Mouse (Mus musculus) gastrocnemius, adult 18-20 months (tissue): ENCODE data around the gene Mettl1. TPM values are rescaled to one million over a fixed set of nuclear protein-coding genes. Genes with fewer than 3 reads are reported as not detected.
"Not testable (repeated sequence)": the region's sequence is repeated elsewhere in the genome, so short reads cannot be mapped to it uniquely, and the experiment has no call there.

Experiments
- DNase-seq: peaks from one replicate; pipeline ENCODE4 v3.0.0; 2021; ENCODE audit warnings: low spot score
- total RNA-seq, 2 experiments: library from RNA; stranded (reverse); gene quantifications; 2 replicates each; pipeline ENCODE4 v1.2.3; 2021

Mettl1 gene
- total RNA-seq, 2 experiments from 2014 or later: 8.6 to 9.1 TPM

DNA sequence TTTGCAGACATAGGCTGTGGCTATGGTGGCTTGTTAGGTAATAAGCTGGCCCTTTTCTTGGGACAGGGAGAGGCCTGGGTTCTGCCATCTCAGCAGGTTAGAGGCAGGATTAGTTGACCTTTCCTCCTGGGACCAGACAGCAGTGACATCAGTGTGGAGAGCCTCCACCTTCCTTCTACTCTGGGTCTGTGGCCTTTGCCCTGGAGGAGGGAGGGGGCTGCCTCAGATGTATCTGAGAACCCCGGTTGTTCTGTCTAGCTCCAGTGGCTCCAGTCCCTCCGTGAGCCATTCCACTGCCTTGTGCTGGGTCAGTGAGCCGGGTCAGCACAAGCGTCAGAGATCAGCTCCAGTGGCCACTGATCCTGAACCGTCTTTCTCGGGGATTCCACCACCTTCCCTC lies 2.0 kb downstream of the Mettl1 start:
- DNase-seq: no peak

DNA sequence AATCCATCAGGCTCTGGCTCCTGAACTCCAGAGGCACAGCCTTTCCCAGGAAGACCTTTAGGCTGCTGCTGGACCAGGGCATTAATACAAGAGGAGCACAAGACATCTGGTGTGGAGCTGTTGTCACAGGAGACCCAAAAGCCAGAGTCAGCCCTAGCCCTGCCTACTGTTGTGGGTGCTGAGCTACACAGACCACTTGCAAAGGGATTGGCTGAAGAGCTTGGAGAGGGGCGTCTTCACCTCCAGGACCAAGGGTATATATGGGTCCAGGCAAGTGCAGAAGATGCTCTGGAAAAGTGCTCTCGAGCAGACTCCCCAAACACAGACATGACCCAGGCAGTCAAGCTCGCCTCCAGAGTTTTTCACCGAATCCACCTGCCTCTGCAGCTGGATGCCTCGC lies 6.7 kb downstream of the Mettl1 start, which contains the start of gene Cyp27b1:
Gene Cyp27b1 (plus strand): TSS at position 297 of the 400 bp plus-strand sequence.
- DNase-seq: no peak

DNA sequence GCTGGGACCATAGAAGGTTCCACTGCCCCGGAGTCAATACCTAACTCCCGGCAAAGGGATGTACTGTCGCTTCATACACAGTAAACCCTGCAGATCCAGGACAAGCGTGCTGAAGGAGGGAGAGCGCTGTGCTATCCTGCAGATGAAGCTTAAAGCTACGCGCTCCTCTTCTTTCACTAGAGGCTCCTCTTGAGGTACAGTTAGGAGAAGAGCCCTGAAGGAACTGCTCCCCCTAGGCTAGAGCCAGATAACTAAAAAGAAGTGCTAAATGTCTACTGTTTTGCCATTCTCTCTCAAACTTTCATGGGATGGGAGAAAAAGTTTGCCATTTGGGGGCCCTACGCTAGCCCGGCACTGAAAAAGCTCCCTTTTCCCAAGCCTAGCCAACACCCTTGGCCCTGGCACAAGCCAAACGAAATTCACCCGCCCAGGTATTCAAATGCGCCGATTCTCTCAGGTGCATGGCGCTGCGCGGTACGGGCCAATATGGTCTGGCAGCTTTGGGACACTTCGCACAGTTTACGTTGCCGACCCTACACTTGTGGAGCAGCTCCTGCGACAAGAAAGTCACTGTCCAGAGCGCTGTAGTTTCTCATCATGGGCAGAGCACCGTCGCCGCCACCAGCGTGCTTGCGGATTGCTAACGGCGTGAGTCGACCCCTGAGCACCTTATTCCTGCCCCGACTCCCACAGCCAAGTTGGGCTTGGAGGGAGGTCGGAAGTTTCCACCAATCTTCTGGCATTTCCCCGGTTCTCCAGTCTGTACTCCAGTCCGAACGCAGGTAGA lies 7.6 kb downstream of the Mettl1 start:
- no peak for DNase-seq

DNA sequence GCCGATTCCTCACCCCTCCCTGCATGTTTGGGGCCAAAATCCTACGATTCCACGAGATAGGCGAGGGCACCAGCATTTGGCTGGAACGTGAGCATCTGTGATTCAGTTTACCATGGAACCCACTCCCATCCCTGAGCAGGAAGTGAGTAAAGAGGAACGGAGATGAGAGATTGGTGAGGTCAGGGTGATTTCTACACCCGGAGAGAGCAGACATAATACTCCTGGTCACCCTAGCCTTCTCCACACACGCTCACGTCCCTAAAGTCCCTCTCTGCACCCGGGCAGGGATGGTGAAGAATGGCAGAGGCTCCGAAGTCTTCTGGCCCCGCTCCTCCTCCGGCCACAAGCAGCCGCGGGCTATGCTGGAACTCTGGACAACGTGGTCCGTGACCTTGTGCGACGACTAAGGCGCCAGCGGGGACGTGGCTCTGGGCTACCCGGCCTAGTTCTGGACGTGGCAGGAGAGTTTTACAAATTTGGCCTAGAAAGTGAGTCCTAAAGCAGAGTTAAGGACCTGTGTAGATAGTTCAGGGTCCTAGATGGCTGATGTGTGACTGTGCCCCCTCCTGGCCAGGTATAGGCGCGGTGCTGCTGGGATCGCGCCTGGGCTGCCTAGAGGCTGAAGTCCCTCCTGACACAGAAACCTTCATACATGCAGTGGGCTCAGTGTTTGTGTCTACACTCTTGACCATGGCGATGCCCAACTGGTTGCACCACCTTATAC lies 8.3 kb downstream of the Mettl1 start:
- no peak for DNase-seq

DNA sequence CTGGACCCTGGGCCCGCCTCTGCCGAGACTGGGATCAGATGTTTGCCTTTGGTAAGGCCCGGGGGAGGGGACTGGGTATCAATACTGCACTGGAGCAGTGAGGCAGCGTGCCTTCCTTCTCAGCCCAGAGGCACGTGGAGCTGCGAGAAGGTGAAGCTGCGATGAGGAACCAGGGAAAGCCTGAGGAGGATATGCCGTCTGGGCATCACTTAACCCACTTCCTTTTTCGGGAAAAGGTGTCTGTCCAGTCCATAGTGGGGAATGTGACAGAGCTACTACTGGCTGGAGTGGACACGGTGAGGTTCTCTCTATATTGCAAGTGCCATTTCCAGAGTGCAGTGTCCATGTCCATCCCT lies 8.9 kb downstream of the Mettl1 start:
- no peak for DNase-seq

DNA sequence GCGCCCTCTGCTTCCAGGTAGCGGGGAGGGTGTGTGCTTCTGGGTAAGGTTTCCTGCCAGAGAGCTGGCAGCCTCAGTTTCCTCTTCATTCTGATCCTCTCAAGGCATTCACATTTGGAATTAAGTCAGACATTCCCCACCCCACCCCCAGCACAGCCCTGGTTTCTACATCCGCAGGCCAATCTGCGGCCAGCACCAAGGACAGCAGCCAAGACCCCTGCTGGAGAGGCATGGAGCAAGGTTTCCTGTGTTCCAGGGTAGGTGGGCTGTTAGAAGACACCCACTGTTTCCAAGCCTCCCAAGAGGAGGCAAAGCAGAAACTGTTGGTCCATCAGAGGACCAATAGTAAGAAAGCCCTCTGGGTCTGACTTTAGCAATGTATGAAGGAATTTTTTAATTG lies 13.4 kb downstream of the Mettl1 start:
- DNase-seq: no peak

DNA sequence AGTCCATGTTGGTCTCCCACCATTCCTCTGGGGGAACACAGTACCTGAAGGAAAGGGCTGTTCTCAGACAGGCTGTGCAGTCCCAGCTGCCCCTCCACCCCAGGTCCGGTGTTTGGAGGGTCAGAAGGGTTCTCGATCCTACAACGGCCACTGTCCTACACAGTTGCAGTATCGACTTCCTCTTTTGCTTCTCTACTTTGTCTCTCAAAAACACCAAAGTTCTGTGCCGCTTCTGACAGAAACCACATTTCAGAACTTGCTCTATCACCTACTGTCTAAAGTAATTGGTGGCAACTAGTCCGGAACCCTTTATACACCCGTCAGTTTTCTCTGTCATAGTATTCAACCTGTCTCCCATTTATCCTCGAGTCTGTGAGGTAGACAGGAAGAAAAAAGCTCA lies 14.2 kb downstream of the Mettl1 start:
- DNase-seq: no peak

DNA sequence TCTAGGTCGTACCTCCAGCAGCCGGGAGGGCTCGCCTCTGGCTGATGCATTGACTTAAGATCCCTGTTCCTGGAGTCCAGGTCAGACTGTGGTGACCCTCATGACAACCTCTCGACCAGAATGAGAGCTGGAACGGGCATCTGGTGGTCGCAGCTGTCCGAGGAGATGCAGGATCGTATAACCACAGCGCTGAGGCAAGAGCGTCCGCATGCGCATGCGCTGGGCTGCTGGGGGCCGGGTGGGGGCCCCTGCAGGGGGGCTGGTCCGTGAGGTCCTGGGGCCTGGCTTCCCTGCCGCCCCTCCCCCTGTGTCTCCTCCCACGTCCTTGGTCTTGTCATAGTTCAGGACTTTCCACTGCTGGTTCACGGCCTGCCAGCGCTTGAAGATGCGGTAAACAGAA lies 15.3 kb downstream of the Mettl1 start:
- no peak for DNase-seq

DNA sequence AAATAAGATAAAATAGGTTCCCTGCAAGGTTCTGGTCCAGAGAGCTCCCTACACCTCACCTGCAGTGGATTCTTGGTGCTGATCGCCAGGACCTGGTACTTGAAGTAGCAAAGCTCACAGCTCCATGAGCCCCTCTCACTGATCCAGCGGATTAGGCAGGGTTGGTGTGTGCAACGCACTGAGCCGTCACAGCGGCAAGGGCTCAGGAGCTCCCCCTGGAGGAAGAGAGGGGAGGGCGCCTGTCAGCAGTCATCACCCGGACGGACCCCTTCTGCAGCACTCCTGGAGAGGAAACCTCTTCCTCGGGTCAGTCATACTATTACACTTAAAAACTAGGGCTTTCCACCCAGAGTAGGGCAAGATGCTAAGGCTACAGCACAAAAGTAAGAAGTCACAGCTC lies 16.9 kb downstream of the Mettl1 start:
- peak; percentile 74 for DNase-seq

DNA sequence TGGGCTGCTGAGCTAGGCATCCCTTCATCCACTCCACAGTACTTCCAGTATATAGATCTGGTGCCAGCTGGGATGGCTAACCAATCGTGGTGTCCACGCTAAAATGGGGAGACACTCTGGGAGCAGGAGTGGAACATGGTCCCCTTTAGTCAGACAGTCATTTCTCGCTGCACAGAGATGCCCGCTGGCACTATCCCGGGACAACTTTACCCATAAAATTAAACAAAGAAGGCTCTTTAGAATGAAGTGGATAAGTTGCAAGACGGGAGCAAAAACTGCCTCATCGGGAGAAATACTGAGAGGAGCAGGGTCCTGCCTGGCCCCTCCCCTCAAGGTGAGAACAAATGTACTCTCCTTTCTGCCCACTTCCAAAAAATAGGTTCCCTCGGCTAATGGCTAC lies 17.5 kb downstream of the Mettl1 start:
- no peak for DNase-seq

DNA sequence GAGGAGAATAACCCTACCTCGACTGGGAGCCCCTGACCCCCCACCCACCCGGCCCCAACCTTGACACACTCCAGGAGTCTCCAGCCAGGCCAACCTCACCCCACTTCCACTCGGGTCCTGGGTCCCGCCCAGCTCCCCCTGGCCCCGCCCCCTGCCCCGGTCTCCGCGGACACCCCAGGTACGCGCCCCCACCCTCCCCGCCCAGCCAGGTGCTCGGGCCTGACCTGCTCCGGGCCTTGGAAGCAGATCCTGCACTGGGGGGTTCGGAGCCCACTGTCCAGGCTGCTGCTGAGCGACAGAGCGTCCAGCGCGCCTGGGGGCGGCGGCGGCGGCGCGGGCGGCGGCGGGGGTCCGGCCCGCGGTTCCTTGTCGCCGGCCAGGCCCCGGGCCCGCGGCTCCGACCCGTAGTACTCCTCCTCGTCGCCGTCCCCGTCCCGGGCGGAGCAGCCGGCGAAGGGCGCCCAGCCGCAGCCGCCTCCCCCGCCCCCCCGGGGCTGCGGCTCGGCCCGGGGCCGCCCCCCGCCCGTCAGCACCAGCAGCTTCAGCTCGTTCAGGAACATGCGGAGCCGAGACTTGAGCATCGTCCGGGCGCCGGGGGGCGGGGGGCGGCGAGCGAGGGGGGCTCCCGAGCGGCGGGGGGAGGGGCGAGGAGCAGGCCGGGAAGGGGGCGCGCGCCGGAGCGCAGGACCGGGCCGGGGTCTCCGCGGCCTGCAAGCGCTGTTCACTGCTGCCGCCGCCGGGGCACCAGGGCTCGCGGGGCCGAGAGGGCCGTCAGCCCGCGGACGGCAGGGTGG lies 18.2 kb downstream of the Mettl1 start:
- DNase-seq: no peak

DNA sequence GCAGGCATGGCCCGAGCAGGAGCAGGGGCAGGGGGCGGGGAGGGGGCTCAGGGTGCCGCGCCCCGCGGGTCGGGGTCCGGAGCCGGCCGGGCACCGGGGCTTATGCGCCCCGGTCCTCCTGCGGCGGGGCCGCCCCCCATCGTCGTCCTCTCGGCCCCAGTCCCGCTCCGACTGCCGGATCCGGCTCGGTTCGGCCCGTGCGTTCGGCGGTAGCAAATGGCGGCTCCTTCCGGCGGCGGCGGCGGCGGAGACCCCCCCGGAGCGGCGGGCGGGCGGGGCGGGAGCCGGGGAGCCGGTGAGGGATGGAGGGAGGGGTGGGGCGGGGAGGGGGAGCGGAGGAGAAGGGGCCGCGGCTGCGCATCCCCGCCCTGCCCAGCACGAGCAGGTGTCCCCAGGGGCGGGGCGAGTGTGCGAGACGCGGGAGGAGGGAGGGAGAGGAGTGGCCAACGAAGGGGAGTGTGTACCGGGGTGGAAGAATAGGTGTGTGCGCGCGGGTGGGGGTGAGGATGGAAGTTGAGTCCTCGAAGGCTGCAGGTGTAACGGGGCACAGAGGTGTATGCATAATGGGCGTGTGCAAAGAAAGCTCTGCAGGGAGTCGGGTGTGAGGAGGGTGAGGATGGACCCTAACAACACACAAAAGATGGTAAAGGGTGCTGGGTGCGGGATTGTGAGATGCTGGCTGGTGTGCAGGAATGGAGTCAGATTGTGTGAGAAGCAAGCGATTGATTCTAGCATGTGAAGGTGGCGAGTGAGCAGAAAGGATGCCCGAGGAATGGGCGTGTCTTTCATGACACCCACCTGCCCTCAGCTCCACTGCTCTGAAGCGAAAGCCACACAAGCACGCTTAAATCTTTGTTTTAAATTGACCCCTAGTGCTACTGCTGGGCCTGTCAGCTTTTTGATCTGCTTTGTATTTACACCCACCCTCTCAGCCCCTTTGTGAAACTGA lies 19.0 kb downstream of the Mettl1 start, which contains the start of gene March9:
Gene March9 (minus strand): TSS at position 217 of the 949 bp plus-strand sequence.
- peak; percentile 37 for DNase-seq

DNA sequence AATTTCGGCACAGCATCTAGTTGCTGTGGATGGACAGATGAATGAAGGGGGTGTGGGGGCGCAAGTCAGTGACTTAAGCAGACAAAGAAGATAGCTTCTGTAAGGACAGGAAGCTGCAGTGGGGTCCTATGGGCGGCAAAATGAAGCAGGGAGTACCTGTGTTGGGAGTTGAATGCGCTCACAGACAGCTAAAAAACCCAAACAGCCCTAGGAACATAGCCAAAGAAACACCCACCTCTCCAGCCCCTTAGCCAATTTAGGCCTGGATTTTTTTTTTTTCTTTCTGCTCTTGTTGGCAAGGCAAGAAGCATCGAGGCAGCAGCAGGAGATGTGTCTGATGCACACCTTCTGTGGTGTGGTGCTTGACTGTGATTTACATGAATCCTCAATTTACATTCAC lies 19.9 kb downstream of the Mettl1 start:
- DNase-seq: no peak

DNA sequence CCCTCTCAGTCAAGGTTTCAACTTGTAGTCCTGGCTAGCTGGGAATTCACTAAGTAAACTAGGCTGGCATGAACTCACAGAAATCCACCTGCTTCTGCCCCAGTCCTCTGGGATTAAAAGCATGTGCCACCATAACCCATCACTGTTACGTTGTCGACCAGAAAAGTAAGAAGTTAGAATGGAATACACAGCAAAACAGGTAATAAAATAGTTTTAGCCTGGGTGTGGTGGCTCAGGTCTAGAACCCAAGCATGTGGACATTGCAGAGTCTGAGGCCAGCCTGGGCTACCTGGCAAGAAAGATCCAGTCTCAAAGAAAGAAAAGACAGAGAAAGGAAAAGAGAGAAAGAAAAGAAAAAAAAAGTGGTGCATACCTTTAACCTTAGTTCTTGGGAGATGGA lies 20.3 kb downstream of the Mettl1 start:
- DNase-seq: no peak

DNA sequence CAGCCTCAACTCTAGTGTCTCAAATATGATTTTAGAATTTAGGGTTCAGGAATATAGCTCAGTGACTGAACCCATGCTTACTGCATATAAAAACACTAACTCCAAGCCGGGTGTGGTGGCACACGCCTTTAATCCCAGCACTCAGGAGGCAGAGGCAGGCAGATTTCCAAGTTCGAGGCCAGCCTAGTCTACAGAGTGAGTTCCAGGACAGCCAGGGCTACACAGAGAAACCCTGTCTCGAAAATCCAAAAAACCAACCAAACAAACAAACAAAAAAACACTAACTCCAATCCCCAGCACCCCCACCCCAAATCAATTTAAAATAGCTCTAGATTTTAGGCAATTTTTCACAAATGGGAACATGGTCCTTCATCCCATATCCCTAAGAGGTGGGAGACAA lies 20.9 kb downstream of the Mettl1 start:
- DNase-seq: not testable (repeated sequence)

DNA sequence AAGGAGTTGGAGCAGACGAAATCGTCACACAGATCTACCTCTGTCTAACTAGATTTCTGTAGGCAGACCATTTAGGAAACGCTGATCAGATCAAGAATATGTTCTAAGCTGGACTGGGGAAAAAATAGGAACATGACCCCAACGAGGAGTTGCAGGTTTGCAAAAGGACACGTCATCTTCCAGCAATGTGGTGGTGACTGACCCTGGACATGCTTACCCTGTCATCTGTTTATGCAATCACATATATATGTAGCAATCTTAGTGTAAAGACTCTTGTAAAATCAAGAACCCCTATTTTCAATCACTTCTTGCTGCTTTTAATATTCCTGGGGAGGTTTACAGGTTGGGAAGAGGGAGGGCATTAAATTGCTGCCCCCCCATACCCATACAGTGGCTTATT lies 21.3 kb downstream of the Mettl1 start:
- DNase-seq: no peak

DNA sequence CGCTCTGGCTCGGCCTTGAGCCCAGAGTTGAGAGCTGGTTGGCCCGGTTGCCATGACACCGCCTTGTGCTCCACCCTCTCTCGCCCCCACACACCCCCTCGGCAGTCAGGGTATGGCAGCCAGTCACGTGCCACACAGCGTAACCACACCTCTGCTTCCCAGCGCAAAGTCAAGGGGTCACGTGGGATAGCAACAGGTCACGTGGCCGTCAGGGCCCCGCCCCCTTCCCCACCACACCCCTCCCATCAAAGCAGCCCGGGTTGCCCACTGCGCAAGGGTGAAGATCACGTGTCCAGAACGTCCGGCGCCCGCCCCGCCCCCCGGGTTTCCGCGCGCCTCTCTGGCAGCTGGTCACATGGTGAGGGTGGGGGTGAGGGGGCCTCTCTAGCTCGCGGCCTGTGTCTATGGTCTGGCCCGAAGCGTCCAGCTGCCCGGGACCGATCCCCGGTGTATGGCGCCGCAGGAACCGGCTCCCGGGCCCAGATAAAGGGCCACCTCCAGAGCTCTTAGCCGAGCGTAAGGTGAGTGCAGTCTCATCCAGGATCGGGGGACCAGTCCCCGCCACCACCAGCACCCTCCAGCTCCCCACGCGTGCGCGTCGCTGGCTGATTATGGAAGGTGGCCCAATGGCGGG lies 22.1 kb downstream of the Mettl1 start, which contains the start of gene Cdk4:
Gene Cdk4 (plus strand): TSS at position 296 of the 634 bp plus-strand sequence.
- peak; percentile 97 for DNase-seq

DNA sequence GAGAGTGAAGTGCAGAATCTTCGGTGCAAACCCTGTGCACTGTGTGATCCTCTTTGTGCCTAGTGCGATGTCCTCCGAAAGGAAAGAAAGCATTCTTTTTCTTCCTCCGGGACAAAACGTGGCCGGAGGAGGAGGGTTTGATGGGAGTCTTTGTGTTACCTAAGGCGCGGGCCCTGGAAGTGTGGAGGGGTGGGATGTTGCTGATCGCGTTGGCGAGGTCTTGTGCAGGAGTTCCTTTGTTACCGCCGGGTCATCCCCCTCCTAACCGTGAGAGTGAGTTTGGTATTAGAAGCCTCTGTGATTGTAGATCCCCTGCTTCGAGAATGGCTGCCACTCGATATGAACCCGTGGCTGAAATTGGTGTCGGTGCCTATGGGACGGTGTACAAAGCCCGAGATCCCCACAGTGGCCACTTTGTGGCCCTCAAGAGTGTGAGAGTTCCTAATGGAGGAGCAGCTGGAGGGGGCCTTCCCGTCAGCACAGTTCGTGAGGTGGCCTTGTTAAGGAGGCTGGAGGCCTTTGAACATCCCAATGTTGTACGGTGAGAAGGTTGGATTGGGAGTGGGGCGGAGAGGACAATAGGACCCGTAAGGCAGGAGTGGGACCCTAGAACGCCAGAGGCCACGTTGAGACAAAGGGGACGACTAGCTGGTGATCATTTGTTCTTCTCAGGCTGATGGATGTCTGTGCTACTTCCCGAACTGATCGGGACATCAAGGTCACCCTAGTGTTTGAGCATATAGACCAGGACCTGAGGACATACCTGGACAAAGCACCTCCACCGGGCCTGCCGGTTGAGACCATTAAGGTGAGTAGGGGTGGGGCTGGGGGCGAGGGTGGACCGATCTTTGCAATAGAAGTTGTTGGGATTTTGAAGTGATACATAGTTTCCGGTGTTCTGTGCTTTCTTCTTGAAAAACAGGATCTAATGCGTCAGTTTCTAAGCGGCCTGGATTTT lies 23.0 kb downstream of the Mettl1 start:
- no peak for DNase-seq

DNA sequence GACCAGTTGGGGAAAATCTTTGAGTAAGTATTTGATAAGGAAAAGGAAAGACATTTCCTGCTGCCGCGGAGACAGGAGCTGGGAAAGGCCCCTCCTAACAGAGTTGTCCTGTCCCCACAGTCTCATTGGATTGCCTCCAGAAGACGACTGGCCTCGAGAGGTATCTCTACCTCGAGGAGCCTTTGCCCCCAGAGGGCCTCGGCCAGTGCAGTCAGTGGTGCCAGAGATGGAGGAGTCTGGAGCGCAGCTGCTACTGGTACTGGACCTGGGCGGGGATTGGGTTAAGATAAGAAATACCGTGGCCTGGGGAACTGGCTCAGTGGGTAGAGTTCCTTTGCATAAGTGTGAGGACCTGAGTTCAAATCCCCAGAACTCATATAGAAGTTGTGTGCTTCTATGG lies 24.8 kb downstream of the Mettl1 start:
- DNase-seq: no peak
